Mouse (Mus musculus): ENCODE data around the gene Adcy10. TPM values are rescaled to one million over a fixed set of nuclear protein-coding genes. Genes with fewer than 3 reads are reported as not detected.

Adcy10 gene
- polyA plus RNA-seq, 1 experiment from 2014 or later = not detected

DNA sequence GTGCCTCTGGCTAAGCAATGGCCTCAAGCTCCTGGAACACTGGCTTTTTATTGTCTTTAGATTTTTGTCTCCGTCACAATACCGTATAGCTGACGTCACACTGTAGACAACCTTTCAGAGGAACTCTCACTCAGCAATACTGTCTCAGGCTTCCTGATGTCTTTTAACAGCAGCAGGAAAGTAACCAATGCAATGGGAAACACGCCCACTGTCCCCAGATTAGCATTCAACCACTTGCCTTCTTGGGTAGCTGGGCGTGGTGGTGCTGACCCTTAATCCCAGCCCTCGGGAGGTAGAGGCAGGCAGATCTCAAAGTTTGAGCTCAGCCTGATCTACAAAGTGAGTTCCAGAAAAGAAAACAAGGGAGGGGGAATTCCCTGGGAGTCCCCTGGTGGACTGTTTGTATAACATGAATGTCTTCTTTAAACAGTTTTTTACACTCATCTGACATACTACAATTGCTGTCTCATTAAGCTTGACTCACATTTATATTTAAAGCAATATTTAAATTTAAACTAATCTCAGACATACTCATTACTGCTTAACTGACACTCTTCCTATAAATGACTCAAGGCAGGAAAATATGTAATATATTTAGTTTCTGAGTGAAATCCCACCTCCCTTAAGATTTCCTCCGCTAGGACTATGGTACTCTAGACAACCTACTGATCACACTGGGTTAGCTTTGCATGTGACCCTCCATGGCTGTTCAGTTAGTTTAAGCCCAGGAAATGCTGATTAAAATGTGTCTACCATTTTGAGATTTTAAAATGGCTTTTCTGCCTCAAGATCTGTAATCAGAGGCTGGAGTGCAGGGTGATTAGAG is 124.7 kb downstream of the Adcy10 start:
- Histone ChIP-seq H3K4me1 (no peaks in the 10 kb centered on the region), H3K9ac (no peak overlapping the region), H3K27me3 (replicated peaks) (no peaks in the 10 kb centered on the region), H3K27ac (peak overlapping the region; percentile 44; the same call in 1 of the 2 replicates), H3K9me3 (no peaks in the 10 kb centered on the region), H3K4me2 (no peak overlapping the region), H3K36me3 (peaks cover 14% of the 10 kb centered on the region), H3K4me3 (replicated peaks) (no peak overlapping the region)
- 44% methylated on average over 7 of the region's 7 CpGs for WGBS
- 0 out of 2 replicates have a peak, but pooled peaks have one; percentile 31 for ATAC-seq (ENCODE audit: insufficient read depth, low FRiP score, low read depth)

DNA sequence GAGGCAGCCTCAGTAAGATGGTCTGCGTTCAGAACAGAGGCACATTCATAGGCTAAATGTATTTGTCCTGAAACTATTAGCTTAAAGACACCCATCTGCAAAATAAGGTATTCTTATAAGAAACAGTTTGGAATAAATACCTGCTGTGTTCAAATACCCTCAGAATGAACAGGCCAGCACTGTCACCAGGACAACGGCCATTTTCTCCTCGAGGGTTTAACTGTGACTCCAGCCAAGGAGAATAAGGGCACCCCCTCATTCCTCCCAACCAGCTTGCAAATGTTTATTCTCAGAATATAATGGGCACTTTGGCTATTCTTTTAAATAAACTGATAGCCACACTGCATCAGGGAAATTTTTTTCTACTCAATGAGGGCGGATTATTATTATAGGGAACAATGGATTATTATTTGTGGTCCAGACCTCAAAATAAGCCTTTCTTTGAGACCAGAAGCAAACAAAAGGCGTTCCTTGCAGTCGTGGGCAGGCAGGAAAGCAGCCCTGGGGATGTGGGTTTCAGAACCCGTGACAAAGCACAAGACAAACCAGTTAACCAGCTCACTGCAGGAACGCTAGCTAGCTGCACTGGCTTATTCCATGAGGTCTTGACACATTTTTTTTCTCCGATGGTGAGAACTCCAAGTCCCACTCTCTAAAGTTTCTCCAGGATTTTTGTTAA is 125.5 kb downstream of the Adcy10 start:
- H3K36me3 ChIP-seq = peaks cover 21% of the 10 kb centered on the region
- peak overlapping the region; percentile 44; the same call in 1 of the 2 replicates for H3K27ac ChIP-seq
- H3K4me1 ChIP-seq = no peaks in the 10 kb centered on the region
- H3K9ac ChIP-seq = no peak overlapping the region
- ATAC-seq (ENCODE audit: insufficient read depth, low FRiP score, low read depth) = no peak
- WGBS = 50% methylated on average over 9 of the region's 9 CpGs
- H3K27me3 ChIP-seq (replicated peaks) = no peaks in the 10 kb centered on the region
- H3K4me2 ChIP-seq = no peak overlapping the region
- no peaks in the 10 kb centered on the region for H3K9me3 ChIP-seq
- H3K4me3 ChIP-seq (replicated peaks) = no peak overlapping the region

DNA sequence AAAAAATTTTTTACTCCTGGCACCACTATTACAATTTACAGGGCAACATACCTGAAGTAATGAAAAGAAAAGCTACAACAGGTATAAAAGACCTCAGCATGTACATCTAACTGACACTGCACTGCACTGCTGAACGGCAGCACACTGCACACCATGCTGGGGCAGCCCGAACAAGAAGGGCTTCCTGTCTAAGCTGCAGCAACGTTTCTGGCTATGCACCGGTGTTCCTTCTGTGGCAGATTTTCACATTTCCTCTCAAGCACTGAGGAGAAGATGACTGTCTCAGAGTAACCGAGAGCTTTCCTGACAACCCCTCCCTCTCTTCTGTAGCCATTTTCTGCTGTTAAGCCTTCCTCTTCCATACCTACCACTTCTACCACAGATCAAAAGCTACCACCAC is 127.7 kb downstream of the Adcy10 start:
- WGBS = 52% methylated on average over 5 of the region's 5 CpGs
- Histone ChIP-seq H3K27me3 (replicated peaks) (no peaks in the 10 kb centered on the region), H3K4me2 (no peak overlapping the region), H3K27ac (no peak overlapping the region), H3K4me1 (peaks cover 12% of the 10 kb centered on the region), H3K4me3 (replicated peaks) (no peak overlapping the region), H3K9me3 (no peaks in the 10 kb centered on the region; the same call in 1 of the 2 replicates), H3K36me3 (peaks cover 18% of the 10 kb centered on the region; the same call in 1 of the 2 replicates), H3K9ac (no peak overlapping the region)
- no peak for ATAC-seq (ENCODE audit: insufficient read depth, low FRiP score, low read depth)

DNA sequence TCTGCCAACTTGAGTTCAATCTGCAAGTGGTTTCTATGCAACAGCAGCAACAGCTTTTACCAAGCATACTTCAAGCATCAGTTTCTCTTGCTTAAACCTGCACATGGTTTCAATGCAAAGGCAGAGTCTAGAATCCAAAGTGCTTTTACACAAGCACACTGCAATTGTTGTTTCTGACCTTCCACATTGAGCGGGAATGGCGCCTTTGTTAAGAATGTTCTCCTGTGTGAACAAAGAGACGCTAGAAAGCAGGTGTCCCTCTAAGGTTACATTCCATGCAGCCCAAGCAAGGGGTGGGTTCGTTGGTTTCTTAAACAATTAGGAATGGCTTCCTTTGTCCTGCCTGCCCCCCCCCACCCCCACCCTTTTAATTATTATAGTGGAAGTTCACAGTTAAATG is 128.9 kb downstream of the Adcy10 start:
- Histone ChIP-seq H3K4me1 (peaks cover 22% of the 10 kb centered on the region), H3K4me2 (no peak overlapping the region), H3K4me3 (replicated peaks) (no peak overlapping the region), H3K9me3 (no peaks in the 10 kb centered on the region; the same call in 1 of the 2 replicates), H3K27me3 (replicated peaks) (no peaks in the 10 kb centered on the region), H3K9ac (no peak overlapping the region), H3K27ac (no peak overlapping the region), H3K36me3 (peaks cover 12% of the 10 kb centered on the region; the same call in 1 of the 2 replicates)
- WGBS = 76% methylated on average over 4 of the region's 4 CpGs
- no peak for ATAC-seq (ENCODE audit: insufficient read depth, low FRiP score, low read depth)

DNA sequence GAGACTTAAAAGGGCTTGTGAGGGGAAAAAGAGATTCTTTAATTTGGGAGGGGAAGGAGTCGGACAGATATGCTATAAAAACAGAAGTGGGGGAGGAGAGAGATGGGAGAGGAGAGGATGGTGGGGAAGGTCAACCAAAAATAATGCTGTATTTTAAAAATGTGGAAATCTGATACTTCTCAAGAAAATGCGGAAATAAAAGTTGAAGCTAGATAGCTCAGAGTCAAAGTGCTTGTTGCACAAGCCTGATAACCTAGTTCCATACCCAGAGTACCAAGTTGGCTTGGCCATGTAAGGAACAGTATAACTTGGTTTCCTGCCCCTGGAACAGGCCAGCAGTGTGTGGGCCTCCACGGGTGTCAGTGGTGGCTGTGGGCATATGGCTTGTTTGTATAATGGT is 129.8 kb downstream of the Adcy10 start:
- Histone ChIP-seq H3K4me1 (peaks cover 22% of the 10 kb centered on the region), H3K4me2 (no peak overlapping the region), H3K9ac (no peak overlapping the region), H3K27me3 (replicated peaks) (no peaks in the 10 kb centered on the region), H3K4me3 (replicated peaks) (no peak overlapping the region), H3K27ac (no peak overlapping the region), H3K36me3 (peaks cover 12% of the 10 kb centered on the region; the same call in 1 of the 2 replicates), H3K9me3 (no peaks in the 10 kb centered on the region; the same call in 1 of the 2 replicates)
- WGBS = 91% methylated on average over 3 of the region's 3 CpGs
- no peak for ATAC-seq (ENCODE audit: insufficient read depth, low FRiP score, low read depth)

DNA sequence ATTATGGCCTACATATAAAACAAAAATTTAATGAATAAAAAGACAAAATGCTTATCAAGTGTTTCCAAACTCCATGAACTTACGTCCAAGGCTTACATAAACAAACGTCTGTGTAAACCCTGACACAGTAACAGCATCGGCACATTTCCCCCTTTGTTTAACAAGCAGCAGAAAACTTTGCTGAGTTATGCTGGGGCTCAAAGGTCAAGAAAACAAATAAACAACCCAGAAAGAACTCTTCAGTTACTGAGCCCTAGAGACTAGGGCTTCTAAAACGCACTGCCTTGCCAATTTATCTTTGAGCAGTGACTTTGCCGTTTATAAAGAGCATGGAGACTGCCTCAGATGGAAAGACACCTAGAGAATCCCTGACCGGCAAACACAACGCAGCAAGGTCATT is 131.7 kb downstream of the Adcy10 start:
- H3K27me3 ChIP-seq (replicated peaks) = no peaks in the 10 kb centered on the region
- no peak overlapping the region for H3K4me3 ChIP-seq (replicated peaks)
- peaks cover 30% of the 10 kb centered on the region for H3K4me1 ChIP-seq
- ATAC-seq (ENCODE audit: insufficient read depth, low FRiP score, low read depth) = no peak
- no peak overlapping the region for H3K9ac ChIP-seq
- H3K36me3 ChIP-seq = peaks cover 12% of the 10 kb centered on the region; the same call in 1 of the 2 replicates
- H3K27ac ChIP-seq = peak overlapping the region; percentile 72
- WGBS = 20% methylated on average over 7 of the region's 7 CpGs
- H3K4me2 ChIP-seq = peak overlapping the region; percentile 12; the same call in 1 of the 2 replicates
- H3K9me3 ChIP-seq = no peaks in the 10 kb centered on the region; the same call in 1 of the 2 replicates

DNA sequence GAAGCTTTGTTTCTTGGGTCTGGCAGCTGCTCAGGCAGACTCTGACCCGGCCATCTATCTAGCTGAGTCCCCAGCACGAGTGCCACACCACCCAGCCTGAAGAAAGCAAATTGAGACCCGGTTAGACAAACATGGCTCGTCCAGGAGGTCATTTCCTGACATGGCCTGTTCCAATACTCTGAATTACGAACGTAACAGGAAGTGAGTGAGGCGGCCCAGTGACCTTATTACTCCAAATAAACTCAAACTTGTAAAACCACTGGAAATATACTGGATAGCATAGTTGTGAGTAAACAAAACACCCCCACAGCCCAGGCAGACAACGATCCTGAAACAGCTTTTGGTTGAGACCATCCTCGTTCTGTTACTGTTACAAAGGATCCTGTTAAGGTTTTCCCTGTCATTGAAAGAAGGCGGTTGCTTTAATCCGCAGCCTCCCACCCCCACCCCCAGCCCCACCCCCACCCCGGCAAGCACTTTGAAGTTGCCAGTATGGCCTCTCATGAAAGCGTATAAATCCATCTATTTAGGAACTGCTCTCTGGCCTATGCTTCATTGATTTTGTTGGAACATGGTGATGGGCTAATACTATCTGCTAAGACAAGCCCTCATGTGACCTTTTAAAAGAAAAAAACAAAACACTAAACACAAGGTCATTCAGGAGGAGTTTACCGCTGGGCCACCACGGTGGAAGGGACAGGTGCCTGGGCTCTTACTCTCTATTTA is 132.3 kb downstream of the Adcy10 start:
- peak; percentile 75; the same call in 1 of the 2 replicates for ATAC-seq (ENCODE audit: insufficient read depth, low FRiP score, low read depth)
- Histone ChIP-seq H3K4me1 (peaks cover 30% of the 10 kb centered on the region), H3K9ac (no peak overlapping the region)

DNA sequence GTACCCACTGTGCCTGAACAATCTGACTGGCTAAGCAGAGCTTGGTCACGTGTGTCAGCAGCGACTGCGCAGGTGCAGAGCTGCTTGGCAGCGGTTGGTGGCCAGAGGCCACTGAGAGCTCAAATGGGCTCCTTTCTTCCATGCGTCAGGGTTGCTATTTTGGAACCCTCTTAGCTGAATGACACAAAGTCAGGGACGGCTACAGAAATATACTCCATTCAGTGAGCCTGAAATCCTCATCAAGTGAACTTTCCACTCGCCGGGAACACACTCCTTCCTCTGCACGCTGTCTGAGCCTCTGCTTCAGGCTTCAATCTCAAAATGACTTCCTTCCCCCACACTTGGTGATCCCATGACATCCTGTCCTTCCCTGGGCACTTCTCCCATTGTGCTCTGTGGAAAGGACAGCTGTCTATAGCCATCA is 133.2 kb downstream of the Adcy10 start:
- WGBS = 72% methylated on average over 9 of the region's 9 CpGs
- H3K9ac ChIP-seq = no peak overlapping the region
- ATAC-seq (ENCODE audit: insufficient read depth, low FRiP score, low read depth) = peak; percentile 37; the same call in 1 of the 2 replicates
- no peaks in the 10 kb centered on the region; the same call in 1 of the 2 replicates for H3K9me3 ChIP-seq
- H3K4me3 ChIP-seq (replicated peaks) = no peak overlapping the region
- peaks cover 17% of the 10 kb centered on the region; the same call in 1 of the 2 replicates for H3K36me3 ChIP-seq
- peaks cover 30% of the 10 kb centered on the region for H3K4me1 ChIP-seq
- no peaks in the 10 kb centered on the region for H3K27me3 ChIP-seq (replicated peaks)
- H3K4me2 ChIP-seq = no peak overlapping the region
- peak overlapping the region; percentile 31; the same call in 1 of the 2 replicates for H3K27ac ChIP-seq

More for the DNA sequence above, 132.3 kb downstream of the Adcy10 start:
- H3K36me3 ChIP-seq = peaks cover 13% of the 10 kb centered on the region; the same call in 1 of the 2 replicates
- H3K27ac ChIP-seq = peak overlapping the region; percentile 72
- H3K9me3 ChIP-seq = no peaks in the 10 kb centered on the region; the same call in 1 of the 2 replicates
- WGBS = 14% methylated on average over 15 of the region's 15 CpGs
- H3K27me3 ChIP-seq (replicated peaks) = no peaks in the 10 kb centered on the region
- no peak overlapping the region for H3K4me3 ChIP-seq (replicated peaks)
- H3K4me2 ChIP-seq = peak overlapping the region; percentile 12; the same call in 1 of the 2 replicates

DNA sequence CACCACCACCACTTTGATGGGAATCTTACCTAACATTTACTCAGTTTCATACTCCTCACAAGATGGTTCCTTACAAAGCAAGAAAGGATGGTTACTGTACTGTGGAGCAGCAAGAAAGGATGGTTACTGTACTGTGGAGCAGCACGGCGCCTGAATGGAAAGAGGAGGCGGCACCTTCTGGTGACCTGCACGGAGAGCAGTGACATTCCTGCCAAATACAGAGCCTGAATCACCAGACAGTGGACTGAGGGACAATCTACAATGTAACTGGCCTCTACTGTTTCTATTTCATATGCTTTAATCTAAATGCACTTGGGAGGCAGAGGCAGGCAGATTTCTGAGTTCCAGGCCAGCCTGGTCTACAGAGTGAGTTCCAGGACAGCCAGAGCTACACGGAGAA is 140.1 kb downstream of the Adcy10 start:
- WGBS = 82% methylated on average over 5 of the region's 5 CpGs
- Histone ChIP-seq H3K4me3 (replicated peaks) (no peak overlapping the region), H3K27me3 (replicated peaks) (no peaks in the 10 kb centered on the region), H3K27ac (no peak overlapping the region), H3K4me2 (no peak overlapping the region), H3K9me3 (no peaks in the 10 kb centered on the region), H3K9ac (no peak overlapping the region), H3K4me1 (peaks cover 16% of the 10 kb centered on the region), H3K36me3 (peaks cover 8% of the 10 kb centered on the region; the same call in 1 of the 2 replicates)
- no peak for ATAC-seq (ENCODE audit: insufficient read depth, low FRiP score, low read depth)

DNA sequence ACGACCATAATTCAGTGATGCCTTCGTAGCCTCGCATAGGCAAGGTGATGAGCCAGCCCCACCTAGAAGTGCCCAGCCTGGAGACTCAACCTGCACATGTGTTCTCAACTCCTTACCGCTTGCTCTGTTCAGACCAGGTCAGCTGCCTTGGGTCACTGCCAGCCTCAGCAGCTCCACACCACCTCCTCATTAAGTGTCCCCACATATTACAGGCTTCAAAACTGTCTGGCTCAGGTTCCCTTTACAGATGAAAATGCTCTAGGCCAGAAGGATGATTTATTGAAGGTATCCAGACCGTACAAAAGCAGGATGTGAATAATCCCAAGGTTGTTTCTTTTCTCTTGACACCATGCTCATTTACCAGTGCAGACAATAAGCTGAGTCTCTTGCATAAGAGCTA is 140.9 kb downstream of the Adcy10 start:
- no peak overlapping the region for H3K4me2 ChIP-seq
- H3K4me3 ChIP-seq (replicated peaks) = no peak overlapping the region
- H3K4me1 ChIP-seq = peaks cover 15% of the 10 kb centered on the region
- 76% methylated on average over 5 of the region's 5 CpGs for WGBS
- no peak overlapping the region for H3K27ac ChIP-seq
- no peak overlapping the region for H3K9ac ChIP-seq
- no peaks in the 10 kb centered on the region for H3K27me3 ChIP-seq (replicated peaks)
- H3K36me3 ChIP-seq = peaks cover 8% of the 10 kb centered on the region; the same call in 1 of the 2 replicates
- H3K9me3 ChIP-seq = no peaks in the 10 kb centered on the region
- no peak for ATAC-seq (ENCODE audit: insufficient read depth, low FRiP score, low read depth)

Data from stomach, embryonic 15.5 days (tissue).